Mouse (Mus musculus) kidney, embryonic 14.5 days (tissue): ENCODE measurements at regions not wholly inside any gene's neighbourhood (a gene's known extent, or its start where the extent isn't known, plus 50 kb on each side); places are given as distances from the start of the nearest gene placed in this dataset.

Experiments used
- ATAC-seq: fragments of 200-750 bp; cut with Nextera tagmentation; 2 replicates; pipeline ENCODE4 v1.8.0; 2017; ENCODE audit warnings: moderate number of reproducible peaks, mild to moderate bottlenecking, moderate TSS enrichment, moderate library complexity; ENCODE audit not compliant: low FRiP score, low TSS enrichment
- H3K27ac ChIP-seq: fragments of 300-500 bp; sonication (generic); 2 replicates; pipeline ENCODE4 v1.5.1; 2014; ENCODE audit warnings: low read depth, mild to moderate bottlenecking, low read length, moderate library complexity, mixed read lengths
- H3K27me3 ChIP-seq: fragments of 300-500 bp; sonication (generic); 2 replicates; pipeline ENCODE4 v1.6.1; 2014; ENCODE audit warnings: mild to moderate bottlenecking, low read length; ENCODE audit not compliant: control insufficient read depth, insufficient read depth
- H3K36me3 ChIP-seq: fragments of 300-500 bp; sonication (generic); 2 replicates; pipeline ENCODE4 v1.6.1; 2014; ENCODE audit warnings: low read length, mixed read lengths; ENCODE audit not compliant: control insufficient read depth, insufficient read depth
- H3K4me1 ChIP-seq: fragments of 300-500 bp; sonication (generic); 2 replicates; pipeline ENCODE4 v1.6.1; 2014; ENCODE audit warnings: low read length, mixed read lengths; ENCODE audit not compliant: control insufficient read depth, insufficient read depth
- H3K4me2 ChIP-seq: fragments of 300-500 bp; sonication (generic); replicated peaks from 2 replicates; pipeline ENCODE4 v1.6.1; 2014; ENCODE audit warnings: low read depth, mild to moderate bottlenecking, low read length
- H3K4me3 ChIP-seq: fragments of 300-500 bp; sonication (generic); 2 replicates; pipeline ENCODE4 v1.5.1; 2014; ENCODE audit warnings: mild to moderate bottlenecking, low read length
- H3K9ac ChIP-seq: fragments of 300-500 bp; sonication (generic); 2 replicates; pipeline ENCODE4 v1.6.1; 2014; ENCODE audit warnings: low read depth, mild to moderate bottlenecking, low read length, moderate library complexity
- H3K9me3 ChIP-seq: fragments of 300-500 bp; sonication (generic); 2 replicates; pipeline ENCODE4 v1.6.1; 2016; ENCODE audit warnings: low read length; ENCODE audit not compliant: control insufficient read depth
- WGBS: fragments of 180-500 bp; shearing (Covaris S2); extraction: QIAGEN DNeasy Blood & Tissue Kit; methylation state at CpG from one replicate; pipeline ENCODE4 v1.1.7; 2014; 5-methylcytosine and 5-hydroxymethylcytosine counted together

GRCm38 (mm10) chr10:37439863-37440613 lies 301.3 kb upstream of the Marcks start:
- Histone ChIP-seq H3K27me3 (no peaks in the 10 kb centered on the region), H3K4me3 (no peak overlapping the region), H3K9me3 (no peaks in the 10 kb centered on the region), H3K27ac (no peak overlapping the region), H3K9ac (no peak overlapping the region), H3K36me3 (no peaks in the 10 kb centered on the region), H3K4me2 (no peak overlapping the region), H3K4me1 (0 out of 2 replicates have a peak, but pooled peaks cover 2% of the 10 kb centered on the region)
- whole genome bisulfite sequencing = 81% methylated on average over 4 of the region's 4 CpGs
- ATAC-seq = no peak

GRCm38 (mm10) chr10:37438312-37438711 lies 299.6 kb upstream of the Marcks start:
- 0 out of 2 replicates have a peak, but pooled peaks cover 6% of the 10 kb centered on the region for H3K4me1 ChIP-seq
- WGBS = 22% methylated on average over 3 of the region's 3 CpGs
- no peaks in the 10 kb centered on the region for H3K36me3 ChIP-seq
- H3K9me3 ChIP-seq = no peaks in the 10 kb centered on the region
- H3K4me3 ChIP-seq = no peak overlapping the region
- H3K27ac ChIP-seq = no peak overlapping the region
- no peak overlapping the region for H3K4me2 ChIP-seq
- no peak for ATAC-seq
- no peaks in the 10 kb centered on the region for H3K27me3 ChIP-seq
- H3K9ac ChIP-seq = no peak overlapping the region

- H3K9ac ChIP-seq = no peak overlapping the region
- H3K4me2 ChIP-seq = no peak overlapping the region
- ATAC-seq = no peak
Observed at GRCm38 (mm10) chr10:37436849-37437248, 298.1 kb upstream of the Marcks start.

GRCm38 (mm10) chr10:37434229-37434628 lies 295.5 kb upstream of the Marcks start:
- no peak overlapping the region for H3K9ac ChIP-seq
- H3K4me1 ChIP-seq = 0 out of 2 replicates have a peak, but pooled peaks cover 6% of the 10 kb centered on the region
- no peaks in the 10 kb centered on the region for H3K9me3 ChIP-seq
- no peaks in the 10 kb centered on the region for H3K36me3 ChIP-seq
- no peak overlapping the region for H3K4me3 ChIP-seq
- no peak overlapping the region for H3K27ac ChIP-seq
- peak; percentile 64; the same call in 1 of the 2 replicates for ATAC-seq
- 38% methylated on average over 5 of the region's 5 CpGs for WGBS
- no peaks in the 10 kb centered on the region for H3K27me3 ChIP-seq
- no peak overlapping the region for H3K4me2 ChIP-seq

More at GRCm38 (mm10) chr10:37436849-37437248, 298.1 kb upstream of the Marcks start:
- no peaks in the 10 kb centered on the region for H3K9me3 ChIP-seq
- H3K36me3 ChIP-seq = no peaks in the 10 kb centered on the region
- H3K27me3 ChIP-seq = no peaks in the 10 kb centered on the region
- H3K27ac ChIP-seq = no peak overlapping the region
- 0 out of 2 replicates have a peak, but pooled peaks cover 6% of the 10 kb centered on the region for H3K4me1 ChIP-seq
- no peak overlapping the region for H3K4me3 ChIP-seq

- no peak overlapping the region for H3K4me3 ChIP-seq
- H3K27ac ChIP-seq = peak overlapping the region; percentile 24; the same call in 1 of the 2 replicates
- H3K4me1 ChIP-seq = no peaks in the 10 kb centered on the region
- H3K4me2 ChIP-seq = no peak overlapping the region
- H3K27me3 ChIP-seq = no peaks in the 10 kb centered on the region
- WGBS = 50% methylated on average over 1 of the region's 1 CpGs
- no peak overlapping the region for H3K9ac ChIP-seq
- no peaks in the 10 kb centered on the region for H3K9me3 ChIP-seq
- H3K36me3 ChIP-seq = no peaks in the 10 kb centered on the region
- ATAC-seq = no peak
Observed at GRCm38 (mm10) chr10:37423047-37423446, 284.3 kb upstream of the Marcks start.

- H3K9ac ChIP-seq = no peak overlapping the region
- no peaks in the 10 kb centered on the region for H3K36me3 ChIP-seq
- no peak for ATAC-seq
- H3K9me3 ChIP-seq = no peaks in the 10 kb centered on the region
- no peak overlapping the region for H3K4me2 ChIP-seq
- peak overlapping the region; percentile 43; the same call in 1 of the 2 replicates for H3K27ac ChIP-seq
- 51% methylated on average over 2 of the region's 2 CpGs for WGBS
- H3K4me1 ChIP-seq = no peaks in the 10 kb centered on the region
- no peaks in the 10 kb centered on the region for H3K27me3 ChIP-seq
- no peak overlapping the region for H3K4me3 ChIP-seq
Observed at GRCm38 (mm10) chr10:37422612-37423011, 283.9 kb upstream of the Marcks start.

GRCm38 (mm10) chr10:37416321-37416720 lies 277.6 kb upstream of the Marcks start:
- H3K27me3 ChIP-seq = no peaks in the 10 kb centered on the region
- H3K4me3 ChIP-seq = no peak overlapping the region
- ATAC-seq = no peak
- no peaks in the 10 kb centered on the region for H3K4me1 ChIP-seq
- no peaks in the 10 kb centered on the region for H3K9me3 ChIP-seq
- no peak overlapping the region for H3K9ac ChIP-seq
- whole genome bisulfite sequencing = 80% methylated on average over 1 of the region's 1 CpGs
- no peak overlapping the region for H3K27ac ChIP-seq
- H3K4me2 ChIP-seq = no peak overlapping the region
- no peaks in the 10 kb centered on the region for H3K36me3 ChIP-seq

GRCm38 (mm10) chr10:37412401-37412800 lies 273.7 kb upstream of the Marcks start:
- Histone ChIP-seq H3K9me3 (no peaks in the 10 kb centered on the region), H3K4me2 (no peak overlapping the region), H3K4me1 (no peaks in the 10 kb centered on the region), H3K9ac (no peak overlapping the region), H3K27me3 (no peaks in the 10 kb centered on the region), H3K4me3 (no peak overlapping the region), H3K27ac (no peak overlapping the region), H3K36me3 (no peaks in the 10 kb centered on the region)
- 85% methylated on average over 1 of the region's 1 CpGs for WGBS
- ATAC-seq = no peak

GRCm38 (mm10) chr10:37409749-37410148 lies 271.0 kb upstream of the Marcks start:
- ATAC-seq = no peak
- WGBS = 64% methylated on average over 1 of the region's 1 CpGs
- no peaks in the 10 kb centered on the region for H3K27me3 ChIP-seq
- H3K36me3 ChIP-seq = no peaks in the 10 kb centered on the region
- no peak overlapping the region for H3K4me3 ChIP-seq
- no peak overlapping the region for H3K27ac ChIP-seq
- H3K4me1 ChIP-seq = no peaks in the 10 kb centered on the region
- no peaks in the 10 kb centered on the region for H3K9me3 ChIP-seq
- no peak overlapping the region for H3K9ac ChIP-seq
- H3K4me2 ChIP-seq = no peak overlapping the region
